Mouse (Mus musculus) limb, embryonic 13.5 days (tissue): ENCODE measurements around the gene Ckap5. TPM values are rescaled to one million over a fixed set of nuclear protein-coding genes. Genes with fewer than 3 reads are reported as not detected.
"Not testable (repeated sequence)": the region's sequence is repeated elsewhere in the genome, so short reads cannot be mapped to it uniquely, and the experiment has no call there.

Experiments
- ATAC-seq: fragments of 200-750 bp; cut with Nextera tagmentation; 2 replicates; pipeline ENCODE4 v1.8.0; 2017; ENCODE audit warnings: low read depth, moderate number of reproducible peaks, moderate TSS enrichment; ENCODE audit not compliant: low FRiP score
- H3K27ac ChIP-seq: fragments of 300-500 bp; sonication (generic); 2 replicates; pipeline ENCODE4 v1.5.1; 2015; ENCODE audit warnings: inconsistent platforms, mild to moderate bottlenecking, moderate library complexity
- H3K27me3 ChIP-seq: fragments of 300-500 bp; sonication (generic); 2 replicates; pipeline ENCODE4 v1.6.1; 2015; ENCODE audit warnings: mild to moderate bottlenecking, inconsistent platforms
- H3K36me3 ChIP-seq: fragments of 300-500 bp; sonication (generic); 2 replicates; pipeline ENCODE4 v1.6.1; 2015; ENCODE audit warnings: inconsistent platforms, mild to moderate bottlenecking, moderate library complexity
- H3K4me1 ChIP-seq: fragments of 300-500 bp; sonication (generic); 2 replicates; pipeline ENCODE4 v1.6.1; 2015; ENCODE audit warnings: inconsistent platforms
- H3K4me2 ChIP-seq: fragments of 300-500 bp; sonication (generic); replicated peaks from 2 replicates; pipeline ENCODE4 v1.6.1; 2015; ENCODE audit warnings: inconsistent platforms, mild to moderate bottlenecking, moderate library complexity
- H3K4me3 ChIP-seq: fragments of 300-500 bp; sonication (generic); 2 replicates; pipeline ENCODE4 v1.5.1; 2015; ENCODE audit warnings: moderate library complexity, mild to moderate bottlenecking, inconsistent platforms
- H3K9ac ChIP-seq: fragments of 300-500 bp; sonication (generic); 2 replicates; pipeline ENCODE4 v1.6.1; 2015; ENCODE audit warnings: mild to moderate bottlenecking, inconsistent platforms
- H3K9me3 ChIP-seq: fragments of 300-500 bp; sonication (generic); 2 replicates; pipeline ENCODE4 v1.6.1; 2016; ENCODE audit warnings: inconsistent platforms
- WGBS: fragments of 180-500 bp; shearing (Covaris S2); methylation state at CpG from one replicate; pipeline ENCODE4 v1.1.7; 2015; 5-methylcytosine and 5-hydroxymethylcytosine counted together
- polyA plus RNA-seq: library from polyadenylated mRNA; unstranded; fragments of >200 nt; fragmentation: Nextera tagmentation; extraction: Ambion mirVana; gene quantifications from 2 replicates; pipeline ENCODE4 v1.2.1, GENCODE M21; 2015

The Ckap5 gene
- 106 TPM in 2 replicates for polyA plus RNA-seq

- 1% methylated on average over 52 of the region's 64 CpGs for WGBS
- H3K4me1 ChIP-seq, result peaks cover 9% of the 10 kb centered on the region; the same call in 1 of the 2 replicates
- peak within 1 kb of the TSS; percentile 96 for H3K4me3 ChIP-seq
- H3K4me2 ChIP-seq, result peak within 1 kb of the TSS; percentile 76
- H3K9me3 ChIP-seq, result no peaks in the 10 kb centered on the region
- H3K27ac ChIP-seq, result peak within 1 kb of the TSS; percentile 86
- H3K36me3 ChIP-seq, result peaks cover 15% of the 10 kb centered on the region
- peak within 1 kb of the TSS; percentile 91 for H3K9ac ChIP-seq
- ATAC-seq, result peak; percentile 99
- H3K27me3 ChIP-seq, result no peaks in the 10 kb centered on the region
Measured at GRCm38 (mm10) chr2:91526294-91527146, at the start of gene Ckap5. Ckap5 (plus strand) TSS chr2:91526762.

- H3K27me3 ChIP-seq, result no peaks in the 10 kb centered on the region
- H3K27ac ChIP-seq, result no peak overlapping the region
- H3K4me1 ChIP-seq, result no peaks in the 10 kb centered on the region
- ATAC-seq, result no peak
- H3K4me2 ChIP-seq, result no peak overlapping the region
- H3K36me3 ChIP-seq, result peaks cover 81% of the 10 kb centered on the region
- WGBS, result 75% methylated on average over 7 of the region's 7 CpGs
- no peak overlapping the region for H3K4me3 ChIP-seq
- no peak overlapping the region for H3K9ac ChIP-seq
- no peaks in the 10 kb centered on the region for H3K9me3 ChIP-seq
Measured at GRCm38 (mm10) chr2:91476841-91477240, 49.7 kb upstream of the Ckap5 start.

- Histone ChIP-seq H3K9ac (no peak overlapping the region), H3K36me3 (peaks cover 72% of the 10 kb centered on the region), H3K4me1 (no peaks in the 10 kb centered on the region), H3K27me3 (no peaks in the 10 kb centered on the region), H3K27ac (no peak overlapping the region), H3K4me2 (no peak overlapping the region), H3K4me3 (no peak overlapping the region), H3K9me3 (no peaks in the 10 kb centered on the region)
- no peak for ATAC-seq
- 94% methylated on average over 9 of the region's 9 CpGs for WGBS
Measured at GRCm38 (mm10) chr2:91480399-91480801, 46.2 kb upstream of the Ckap5 start.

- peak; percentile 77 for ATAC-seq
- Histone ChIP-seq H3K9ac (no peak overlapping the region), H3K4me2 (no peak overlapping the region), H3K9me3 (no peaks in the 10 kb centered on the region), H3K4me1 (no peaks in the 10 kb centered on the region), H3K36me3 (peaks cover 72% of the 10 kb centered on the region), H3K4me3 (no peak overlapping the region), H3K27ac (no peak overlapping the region), H3K27me3 (no peaks in the 10 kb centered on the region)
- WGBS, result 60% methylated on average over 6 of the region's 6 CpGs
Measured at GRCm38 (mm10) chr2:91480805-91481514, 45.6 kb upstream of the Ckap5 start.

- Histone ChIP-seq H3K9me3 (no peaks in the 10 kb centered on the region), H3K27ac (no peak overlapping the region), H3K4me1 (no peaks in the 10 kb centered on the region), H3K27me3 (no peaks in the 10 kb centered on the region), H3K9ac (no peak overlapping the region), H3K36me3 (peaks cover 76% of the 10 kb centered on the region), H3K4me3 (no peak overlapping the region), H3K4me2 (no peak overlapping the region)
- 88% methylated on average over 4 of the region's 4 CpGs for WGBS
- ATAC-seq, result no peak
Measured at GRCm38 (mm10) chr2:91484698-91485097, 41.9 kb upstream of the Ckap5 start.

- Histone ChIP-seq H3K9ac (no peak overlapping the region), H3K4me2 (no peak overlapping the region), H3K27me3 (no peaks in the 10 kb centered on the region), H3K9me3 (no peaks in the 10 kb centered on the region), H3K4me1 (no peaks in the 10 kb centered on the region), H3K36me3 (peaks cover 80% of the 10 kb centered on the region), H3K4me3 (no peak overlapping the region), H3K27ac (no peak overlapping the region)
- no peak for ATAC-seq
- WGBS, result 86% methylated on average over 6 of the region's 6 CpGs
Measured at GRCm38 (mm10) chr2:91485256-91485655, 41.3 kb upstream of the Ckap5 start.

GRCm38 (mm10) chr2:91487295-91487694, 39.3 kb upstream of the Ckap5 start:
- ATAC-seq, H3K27me3 ChIP-seq, H3K9ac ChIP-seq, H3K4me3 ChIP-seq, H3K27ac ChIP-seq, H3K4me2 ChIP-seq, H3K9me3 ChIP-seq, H3K4me1 ChIP-seq: not testable (repeated sequence)
- WGBS, result 65% methylated on average over 3 of the region's 3 CpGs
- H3K36me3 ChIP-seq, result peaks cover 88% of the 10 kb centered on the region

GRCm38 (mm10) chr2:91492071-91492635, 34.4 kb upstream of the Ckap5 start:
- no peak overlapping the region for H3K27ac ChIP-seq
- H3K9ac ChIP-seq, result no peak overlapping the region
- no peak for ATAC-seq
- H3K4me3 ChIP-seq, result no peak overlapping the region
- H3K36me3 ChIP-seq, result peaks cover 94% of the 10 kb centered on the region
- 93% methylated on average over 12 of the region's 12 CpGs for WGBS
- no peak overlapping the region for H3K4me2 ChIP-seq
- H3K27me3 ChIP-seq, result no peaks in the 10 kb centered on the region
- H3K9me3 ChIP-seq, result no peaks in the 10 kb centered on the region
- H3K4me1 ChIP-seq, result no peaks in the 10 kb centered on the region

GRCm38 (mm10) chr2:91493981-91494380, 32.6 kb upstream of the Ckap5 start:
- Histone ChIP-seq H3K36me3 (peaks cover 95% of the 10 kb centered on the region), H3K9me3 (no peaks in the 10 kb centered on the region), H3K4me3 (no peak overlapping the region), H3K27ac (no peak overlapping the region), H3K4me2 (no peak overlapping the region), H3K9ac (no peak overlapping the region), H3K27me3 (no peaks in the 10 kb centered on the region), H3K4me1 (no peaks in the 10 kb centered on the region)
- ATAC-seq, result no peak
- 93% methylated on average over 9 of the region's 9 CpGs for WGBS

GRCm38 (mm10) chr2:91498093-91498719, 28.4 kb upstream of the Ckap5 start:
- 88% methylated on average over 8 of the region's 8 CpGs for WGBS
- peaks cover 91% of the 10 kb centered on the region for H3K36me3 ChIP-seq
- no peak overlapping the region for H3K27ac ChIP-seq
- no peaks in the 10 kb centered on the region for H3K9me3 ChIP-seq
- no peak overlapping the region for H3K4me3 ChIP-seq
- H3K4me1 ChIP-seq, result no peaks in the 10 kb centered on the region
- no peaks in the 10 kb centered on the region for H3K27me3 ChIP-seq
- no peak for ATAC-seq
- H3K4me2 ChIP-seq, result no peak overlapping the region
- no peak overlapping the region for H3K9ac ChIP-seq

GRCm38 (mm10) chr2:91508076-91508475, 18.5 kb upstream of the Ckap5 start:
- Histone ChIP-seq H3K27me3 (no peaks in the 10 kb centered on the region), H3K4me1 (no peaks in the 10 kb centered on the region), H3K4me2 (no peak overlapping the region), H3K9me3 (no peaks in the 10 kb centered on the region), H3K4me3 (no peak overlapping the region), H3K9ac (no peak overlapping the region), H3K27ac (no peak overlapping the region), H3K36me3 (peaks cover 71% of the 10 kb centered on the region)
- ATAC-seq, result no peak
- WGBS, result 89% methylated on average over 8 of the region's 8 CpGs

GRCm38 (mm10) chr2:91517186-91517585, 9.4 kb upstream of the Ckap5 start:
- no peak overlapping the region for H3K4me2 ChIP-seq
- H3K27me3 ChIP-seq, result no peaks in the 10 kb centered on the region
- 30% methylated on average over 2 of the region's 2 CpGs for WGBS
- H3K4me1 ChIP-seq, result no peaks in the 10 kb centered on the region; the same call in 1 of the 2 replicates
- H3K27ac ChIP-seq, result no peak overlapping the region
- no peak overlapping the region for H3K4me3 ChIP-seq
- no peak overlapping the region for H3K9ac ChIP-seq
- no peak for ATAC-seq
- peaks cover 17% of the 10 kb centered on the region for H3K36me3 ChIP-seq
- H3K9me3 ChIP-seq, result no peaks in the 10 kb centered on the region
